ENCODE assay signal across 12 mouse cellular contexts in genomic region chr16:62782229-62782628, GRCm38 (mm10). TPM values are rescaled to one million over a fixed set of nuclear protein-coding genes. Genes with fewer than 3 reads are reported as not detected.
DNase-seq lines count a peak whose midpoint lies in the region; ATAC-seq and TF ChIP-seq lines count a peak whose summit lies in the region.
"Had no signal": no experiment of that assay in that cellular context is flagged by ENCODE, and none has a peak within 500 bp of the region (broad histone marks: within the 10 kb centered on the region; RNA-seq: fewer than 3 reads in every experiment).

No protein-coding gene starts in this region.

- 54% methylated on average over 5 of the region's 5 CpGs for WGBS in intestine, postnatal 0 days
- WGBS in intestine, embryonic 15.5 days: 61% methylated on average over 5 of the region's 5 CpGs

- no peaks in the 10 kb centered on the region for H3K27me3 ChIP-seq in intestine, postnatal 0 days (replicated peaks; ENCODE audit: control insufficient read depth, insufficient read depth, low read length)
- H3K27me3 ChIP-seq in intestine, embryonic 15.5 days (replicated peaks): no peaks in the 10 kb centered on the region
- H3K27me3 ChIP-seq in E14TG2a.4 (ENCODE audit: insufficient read depth, low read length): no peaks in the 10 kb centered on the region
- H3K27me3 ChIP-seq: embryonic facial prominence, embryonic 15.5 days had no signal

- no peak overlapping the region for H3K4me2 ChIP-seq in intestine, postnatal 0 days (replicated peaks; ENCODE audit: low read depth)
- no peak overlapping the region for H3K4me2 ChIP-seq in intestine, embryonic 15.5 days (replicated peaks)
- H3K4me2 ChIP-seq: embryonic facial prominence, embryonic 15.5 days had no signal

- H3K9ac ChIP-seq in intestine, postnatal 0 days (ENCODE audit: low read depth, low read length): no peak overlapping the region
- H3K9ac ChIP-seq in intestine, embryonic 15.5 days: no peak overlapping the region
- H3K9ac ChIP-seq: embryonic facial prominence, embryonic 15.5 days had no signal

- no peaks in the 10 kb centered on the region for H3K9me3 ChIP-seq in intestine, postnatal 0 days (ENCODE audit: control insufficient read depth)
- no peaks in the 10 kb centered on the region for H3K9me3 ChIP-seq in intestine, embryonic 15.5 days
- no peaks in the 10 kb centered on the region for H3K9me3 ChIP-seq in E14TG2a.4 (ENCODE audit: low read length)
- H3K9me3 ChIP-seq: embryonic facial prominence, embryonic 15.5 days had no signal

- peak; percentile 63 for TF ChIP-seq CTCF in intestine, postnatal 0 days (IDR thresholded peaks at IDR 0.05; ENCODE audit: low read depth)
- TF ChIP-seq CTCF in E14TG2a.4 (conservative IDR thresholded peaks at IDR 0.05; ENCODE audit: low read length): peak; percentile 37

- ATAC-seq in intestine, postnatal 0 days: no peak
- no peak for ATAC-seq in intestine, embryonic 15.5 days
- ATAC-seq: inflammation-experienced regulatory T-cells, adult 6 months had no signal

- no peaks in the 10 kb centered on the region; the same call in 1 of the 2 replicates for H3K36me3 ChIP-seq in intestine, postnatal 0 days (ENCODE audit: control insufficient read depth, insufficient read depth)
- no peaks in the 10 kb centered on the region for H3K36me3 ChIP-seq in intestine, embryonic 15.5 days
- peaks cover 18% of the 10 kb centered on the region for H3K36me3 ChIP-seq in E14TG2a.4 (ENCODE audit: insufficient read depth, low read length)
- H3K36me3 ChIP-seq: embryonic facial prominence, embryonic 15.5 days had no signal

- H3K4me3 ChIP-seq in intestine, postnatal 0 days (ENCODE audit: low read depth, low read length): no peak overlapping the region
- H3K4me3 ChIP-seq in intestine, embryonic 15.5 days (replicated peaks): no peak overlapping the region
- no peak overlapping the region for H3K4me3 ChIP-seq in E14TG2a.4 (replicated peaks; ENCODE audit: low read length)
- H3K4me3 ChIP-seq: embryonic facial prominence, embryonic 15.5 days had no signal

- DNase-seq in 416B (ENCODE audit: low read depth): peak; percentile 61
- DNase-seq in embryo, embryonic 11 days: peak; percentile 45
- DNase-seq in spleen, adult 18-20 months: no peak
- no peak for DNase-seq in left cerebral cortex, adult 11 months (ENCODE audit: low spot score)
- DNase-seq: gastrocnemius, postnatal 36 days; right cerebral cortex, adult 18-20 months; thymus, postnatal 4 days had no signal

- no peak overlapping the region for H3K27ac ChIP-seq in intestine, postnatal 0 days (ENCODE audit: low read depth, low read length)
- no peak overlapping the region for H3K27ac ChIP-seq in intestine, embryonic 15.5 days
- H3K27ac ChIP-seq: embryonic facial prominence, embryonic 15.5 days had no signal

- H3K4me1 ChIP-seq in intestine, postnatal 0 days (replicated peaks; ENCODE audit: control insufficient read depth, insufficient read depth, low read length): peaks cover 2% of the 10 kb centered on the region; the same call in 1 of the 2 replicates
- 0 out of 2 replicates have a peak, but pooled peaks cover 2% of the 10 kb centered on the region for H3K4me1 ChIP-seq in intestine, embryonic 15.5 days (replicated peaks)
- peaks cover 13% of the 10 kb centered on the region for H3K4me1 ChIP-seq in E14TG2a.4 (replicated peaks; ENCODE audit: low read depth, low read length)

RNA-seq across cellular contexts. Expression of gene Nsun3, which starts 4.4 kb away (rescaled TPM):
- polyA plus RNA-seq in intestine, postnatal 0 days (2015; fragmentation: Nextera tagmentation; extraction: Ambion mirVana): 6.0 and 6.3 TPM in 2 replicates
- 8.8 and 8.9 TPM in 2 replicates for polyA plus RNA-seq in intestine, embryonic 15.5 days (2015; fragmentation: Nextera tagmentation; extraction: Ambion mirVana)

RNA-seq across cellular contexts. Expression of gene Stx19, which starts 32.2 kb away (rescaled TPM):
- polyA plus RNA-seq in intestine, postnatal 0 days (2015; fragmentation: Nextera tagmentation; extraction: Ambion mirVana): 0.18 and 0.35 TPM in 2 replicates
- polyA plus RNA-seq in intestine, embryonic 15.5 days (2015; fragmentation: Nextera tagmentation; extraction: Ambion mirVana): 0.51 and 0.52 TPM in 2 replicates

Comparison
In these comparisons a context has a peak if more than half of its experiments do, and no peak if none do; other contexts are left out.
1. DNase-seq: peak in 416B (single experiment) and embryo, embryonic 11 days (single experiment); none in spleen, adult 18-20 months (0 of 2) and left cerebral cortex, adult 11 months (single experiment).